Mouse (Mus musculus) embryonic facial prominence, embryonic 12.5 days (tissue): ENCODE measurements around the gene A730015C16Rik. TPM values are rescaled to one million over a fixed set of nuclear protein-coding genes. Genes with fewer than 3 reads are reported as not detected.
A peak's percentile ranks its signal among the peaks of the same experiment; 100 is the strongest.

Source experiments
- ATAC-seq: fragments of 200-750 bp; cut with Nextera tagmentation; 2 replicates; pipeline ENCODE4 v1.8.0; 2017; ENCODE audit not compliant: insufficient number of reproducible peaks, insufficient read depth, low FRiP score, low TSS enrichment
- H3K27ac ChIP-seq: fragments of 300-500 bp; sonication (generic); 2 replicates; pipeline ENCODE4 v1.5.1; 2016; ENCODE audit warnings: mild to moderate bottlenecking
- H3K27me3 ChIP-seq: fragments of 300-500 bp; sonication (generic); 2 replicates; pipeline ENCODE4 v1.6.1; 2016; ENCODE audit warnings: mild to moderate bottlenecking, moderate library complexity
- H3K36me3 ChIP-seq: fragments of 300-500 bp; sonication (generic); 2 replicates; pipeline ENCODE4 v1.6.1; 2016; ENCODE audit warnings: mild to moderate bottlenecking
- H3K4me1 ChIP-seq: fragments of 300-500 bp; sonication (generic); 2 replicates; pipeline ENCODE4 v1.6.1; 2016
- H3K4me2 ChIP-seq: fragments of 300-500 bp; sonication (generic); replicated peaks from 2 replicates; pipeline ENCODE4 v1.6.1; 2016; ENCODE audit warnings: mild to moderate bottlenecking, moderate library complexity
- H3K4me3 ChIP-seq: fragments of 300-500 bp; sonication (generic); 2 replicates; pipeline ENCODE4 v1.5.1; 2016; ENCODE audit warnings: mild to moderate bottlenecking
- H3K9ac ChIP-seq: fragments of 300-500 bp; sonication (generic); 2 replicates; pipeline ENCODE4 v1.6.1; 2016; ENCODE audit warnings: mild to moderate bottlenecking, moderate library complexity
- H3K9me3 ChIP-seq: fragments of 300-500 bp; sonication (generic); 2 replicates; pipeline ENCODE4 v1.6.1; 2016; ENCODE audit warnings: mild to moderate bottlenecking, moderate library complexity
- WGBS: fragments of 180-500 bp; shearing (Covaris S2); methylation state at CpG from one replicate; pipeline ENCODE4 v1.1.7; 2016; 5-methylcytosine and 5-hydroxymethylcytosine counted together
- polyA plus RNA-seq: library from polyadenylated mRNA; unstranded; fragments of >200 nt; fragmentation: Nextera tagmentation; extraction: Ambion mirVana; gene quantifications from 2 replicates; pipeline ENCODE4 v1.2.1, GENCODE M21; 2016

Gene A730015C16Rik
- polyA plus RNA-seq, 1 experiment from 2014 or later = 2.5 TPM

DNA sequence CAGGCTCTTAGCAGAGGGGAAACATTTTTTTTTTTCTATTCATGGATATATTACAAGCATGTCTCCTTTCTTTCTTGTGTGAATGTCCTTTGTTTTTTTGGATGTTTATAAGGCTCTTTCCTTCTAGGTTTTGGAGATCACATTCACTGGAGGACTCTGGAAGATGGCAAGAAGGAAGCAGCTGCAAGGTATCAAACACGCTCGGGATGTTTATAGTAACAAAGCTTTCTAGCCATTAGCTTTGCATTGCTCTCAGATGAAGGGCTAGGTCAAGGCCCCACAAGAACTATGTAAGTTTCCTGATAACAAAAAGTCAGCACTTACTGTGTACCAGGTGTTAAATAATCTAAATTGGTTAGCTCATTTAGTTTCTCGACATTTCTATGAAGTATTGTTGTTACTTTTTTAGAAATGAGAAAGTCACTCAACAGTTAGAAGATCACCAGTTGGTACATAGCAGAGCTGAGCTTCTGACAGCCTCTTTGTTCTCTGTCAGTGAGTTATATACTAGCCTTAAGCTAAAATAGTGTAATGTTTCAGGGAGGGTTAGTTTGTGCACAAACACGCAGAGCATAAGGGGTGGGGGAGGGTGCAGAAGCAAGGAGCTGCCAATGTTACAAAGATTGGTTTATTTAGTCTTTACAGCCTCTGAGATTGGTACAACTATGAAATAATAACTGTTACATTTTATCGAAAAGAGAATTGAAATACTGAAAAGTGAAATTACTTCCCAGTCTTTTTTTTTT is 2.4 kb downstream of the A730015C16Rik start:
- Histone ChIP-seq H3K9ac (no peak overlapping the region), H3K27ac (no peak overlapping the region), H3K9me3 (no peaks in the 10 kb centered on the region), H3K4me3 (no peak overlapping the region), H3K4me2 (no peak overlapping the region), H3K27me3 (no peaks in the 10 kb centered on the region), H3K36me3 (no peaks in the 10 kb centered on the region), H3K4me1 (peaks cover 9% of the 10 kb centered on the region)
- WGBS = 81% methylated on average over 5 of the region's 5 CpGs
- ATAC-seq = no peak

DNA sequence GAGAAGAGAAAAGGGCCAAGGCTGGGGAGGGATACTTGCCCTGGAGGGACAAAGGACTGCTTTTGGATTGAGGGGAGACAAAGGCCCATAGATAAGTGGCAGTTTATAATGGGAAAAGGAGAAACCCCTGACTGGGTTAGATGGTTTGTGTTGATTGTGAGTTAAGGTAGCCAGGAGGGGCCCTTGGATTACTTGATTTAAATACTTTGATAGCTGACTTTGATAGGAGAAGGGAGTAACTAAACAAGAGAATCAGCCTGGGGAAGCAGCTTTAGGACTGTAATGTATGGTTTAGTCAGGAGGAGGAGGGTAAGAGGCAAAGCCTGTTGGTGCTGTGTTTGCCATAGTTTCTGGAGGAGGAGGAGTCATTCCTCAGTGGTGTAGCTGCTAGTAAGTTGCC is 5.1 kb downstream of the A730015C16Rik start:
- no peak for ATAC-seq
- no peaks in the 10 kb centered on the region for H3K9me3 ChIP-seq
- H3K27ac ChIP-seq = no peak overlapping the region
- peaks cover under 1% of the 10 kb centered on the region; the same call in 1 of the 2 replicates for H3K4me1 ChIP-seq
- H3K4me3 ChIP-seq = no peak overlapping the region
- H3K4me2 ChIP-seq = no peak overlapping the region
- peaks cover 8% of the 10 kb centered on the region; the same call in 1 of the 2 replicates for H3K36me3 ChIP-seq
- H3K9ac ChIP-seq = no peak overlapping the region
- H3K27me3 ChIP-seq = no peaks in the 10 kb centered on the region

DNA sequence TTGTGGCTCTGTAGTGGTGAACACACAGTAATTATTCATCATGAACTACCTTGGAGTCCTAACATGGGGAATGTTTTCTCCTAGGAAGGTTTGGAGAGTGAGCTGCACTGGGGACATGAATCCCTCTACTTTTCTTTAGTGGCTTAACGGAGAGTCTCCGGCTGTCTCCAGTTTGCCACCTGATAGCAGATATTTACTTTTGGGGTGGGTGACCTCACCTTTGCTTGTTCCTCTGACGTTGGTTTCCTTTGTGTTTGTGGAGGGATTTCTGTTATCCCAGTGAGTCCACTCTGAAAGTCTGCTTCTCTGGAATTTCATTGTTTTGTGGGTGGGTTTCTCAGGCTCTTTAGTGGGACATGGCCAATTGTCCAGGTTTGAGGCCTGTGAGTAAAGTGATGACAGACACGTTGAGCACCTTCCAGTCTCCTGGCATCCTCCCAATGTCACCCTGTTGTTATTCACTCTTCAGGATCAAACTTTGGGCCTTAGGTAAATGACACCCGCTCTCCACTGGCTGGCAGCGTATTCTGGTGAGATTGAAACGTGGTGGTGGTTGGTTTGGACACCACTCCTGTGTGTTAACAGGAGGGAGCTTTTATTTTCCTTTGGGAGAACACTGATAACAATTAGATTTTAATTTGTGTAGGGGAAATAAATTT is 6.4 kb downstream of the A730015C16Rik start:
- ATAC-seq = no peak
- H3K36me3 ChIP-seq = peaks cover 8% of the 10 kb centered on the region; the same call in 1 of the 2 replicates
- no peaks in the 10 kb centered on the region for H3K27me3 ChIP-seq
- H3K27ac ChIP-seq = no peak overlapping the region
- no peaks in the 10 kb centered on the region for H3K4me1 ChIP-seq
- H3K9ac ChIP-seq = no peak overlapping the region
- WGBS = 88% methylated on average over 7 of the region's 7 CpGs
- no peaks in the 10 kb centered on the region for H3K9me3 ChIP-seq
- H3K4me2 ChIP-seq = no peak overlapping the region
- H3K4me3 ChIP-seq = no peak overlapping the region

DNA sequence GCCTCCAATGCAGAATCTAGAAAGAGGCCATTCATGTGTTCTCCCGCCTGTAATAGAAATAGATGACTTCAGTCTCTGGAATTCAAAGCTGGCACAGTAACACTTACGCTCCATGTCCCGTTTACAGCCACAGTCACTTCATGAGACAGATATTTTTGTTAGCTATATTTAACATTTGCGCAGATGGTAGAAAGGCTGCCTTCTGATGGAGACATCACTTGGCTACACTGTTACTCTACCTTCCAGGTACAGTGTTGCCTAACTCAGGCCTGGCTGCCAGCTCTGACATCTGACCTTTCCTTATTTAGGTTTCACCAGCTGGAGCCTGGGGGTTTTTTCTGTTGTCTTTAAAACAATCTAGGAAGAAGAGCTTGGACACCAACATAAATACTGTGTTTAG is 10.4 kb downstream of the A730015C16Rik start:
- no peaks in the 10 kb centered on the region for H3K27me3 ChIP-seq

DNA sequence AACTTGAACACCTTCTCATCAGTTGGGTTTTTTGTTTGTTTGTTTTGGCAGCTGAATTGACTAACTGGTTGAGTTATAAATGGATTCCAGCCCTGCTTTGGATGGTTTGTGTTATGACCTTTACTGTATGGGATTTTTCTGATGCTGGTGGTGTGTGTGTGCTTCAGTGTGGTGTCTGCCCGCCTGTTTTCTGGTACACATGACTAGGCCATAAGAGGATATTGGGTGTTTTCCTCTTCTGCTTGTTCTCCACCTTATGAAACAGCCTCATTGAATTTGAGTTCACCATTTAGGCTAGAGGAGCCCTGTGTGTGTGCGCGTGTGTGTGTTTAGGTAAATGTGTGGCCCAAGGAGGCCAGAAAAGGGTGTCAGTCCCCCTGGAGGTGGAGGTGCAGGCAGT is 12.9 kb downstream of the A730015C16Rik start:
- Histone ChIP-seq H3K36me3 (0 out of 2 replicates have a peak, but pooled peaks cover 4% of the 10 kb centered on the region), H3K9me3 (no peaks in the 10 kb centered on the region), H3K27me3 (no peaks in the 10 kb centered on the region), H3K4me1 (peaks cover 25% of the 10 kb centered on the region), H3K9ac (peak overlapping the region; percentile 77), H3K4me3 (peak overlapping the region; percentile 95), H3K4me2 (peak overlapping the region; percentile 63), H3K27ac (peak overlapping the region; percentile 99; the same call in 1 of the 2 replicates)
- 52% methylated on average over 3 of the region's 3 CpGs for WGBS
- ATAC-seq = no peak

More for the DNA sequence above, 10.4 kb downstream of the A730015C16Rik start:
- Histone ChIP-seq H3K9ac (no peak overlapping the region), H3K4me1 (peaks cover 16% of the 10 kb centered on the region), H3K36me3 (peaks cover 8% of the 10 kb centered on the region; the same call in 1 of the 2 replicates), H3K4me3 (no peak overlapping the region), H3K27ac (no peak overlapping the region), H3K4me2 (no peak overlapping the region), H3K9me3 (no peaks in the 10 kb centered on the region)
- 84% methylated on average over 4 of the region's 4 CpGs for WGBS
- ATAC-seq = no peak

DNA sequence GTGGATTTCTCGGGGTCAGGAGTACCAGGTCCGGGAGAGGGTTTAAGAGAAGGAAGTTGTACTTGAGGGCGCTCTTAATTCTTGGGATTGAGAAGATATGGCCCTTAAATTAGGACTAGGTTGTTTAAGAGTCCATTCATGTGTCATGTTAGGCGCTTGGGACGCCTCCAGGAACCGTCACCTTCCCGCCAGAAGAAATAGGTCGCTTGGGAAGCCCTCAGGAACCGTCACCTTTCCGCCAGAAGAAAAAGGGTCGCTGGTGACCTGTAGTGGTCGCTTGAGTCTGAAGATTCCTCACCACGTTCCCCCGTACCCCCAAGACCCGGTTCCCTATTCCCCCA is 13.5 kb downstream of the A730015C16Rik start:
- WGBS = under 1% methylated on average over 15 of the region's 15 CpGs
- H3K9ac ChIP-seq = peak overlapping the region; percentile 77
- peaks cover 25% of the 10 kb centered on the region for H3K4me1 ChIP-seq
- H3K9me3 ChIP-seq = no peaks in the 10 kb centered on the region
- peak overlapping the region; percentile 63 for H3K4me2 ChIP-seq
- peak overlapping the region; percentile 99 for H3K27ac ChIP-seq
- ATAC-seq = no peak
- peak overlapping the region; percentile 95 for H3K4me3 ChIP-seq
- H3K36me3 ChIP-seq = peaks cover 5% of the 10 kb centered on the region
- no peaks in the 10 kb centered on the region for H3K27me3 ChIP-seq

DNA sequence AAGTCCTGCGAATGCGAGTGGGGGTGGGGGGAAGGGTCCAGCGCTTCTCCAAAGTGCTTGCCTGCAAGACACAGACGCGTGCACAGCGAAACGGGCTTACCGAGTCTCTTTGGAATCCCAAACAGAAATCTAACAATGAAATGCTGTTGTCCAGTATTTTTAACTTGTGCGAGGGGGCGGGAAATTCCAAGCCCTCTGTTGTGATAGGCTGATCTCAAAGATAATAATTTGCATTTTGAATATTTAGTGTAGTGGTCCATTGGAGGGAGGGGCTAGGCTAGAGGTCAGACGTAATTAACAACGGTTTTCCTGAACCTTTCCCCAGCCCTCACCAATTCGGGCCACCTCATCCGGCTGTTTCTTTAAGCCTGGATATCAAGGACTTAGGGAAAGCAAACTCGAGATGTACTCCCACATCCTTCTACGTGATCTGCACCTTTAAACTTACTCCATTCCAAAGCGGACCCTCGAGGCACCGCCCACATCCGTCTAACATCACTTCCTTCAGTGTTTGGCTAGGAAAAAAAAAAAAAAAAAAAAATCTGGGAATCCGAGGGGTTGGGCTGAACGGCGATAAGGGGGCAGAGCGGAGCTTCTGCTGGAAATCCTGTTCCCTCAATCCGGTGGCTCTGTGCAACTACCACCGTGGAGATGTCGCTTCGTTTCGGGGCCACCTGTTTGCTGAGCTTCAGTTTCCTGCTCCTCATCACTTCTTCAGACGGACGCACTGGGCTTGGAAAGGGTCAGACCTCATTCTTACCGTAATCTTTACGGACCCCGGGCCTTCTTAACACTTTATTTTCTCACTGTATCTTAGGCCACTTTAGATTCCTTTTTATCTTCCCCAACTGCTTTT is 14.1 kb downstream of the A730015C16Rik start, which contains the start of gene Txndc12:
TSS of gene Txndc12 (plus strand) at position 487 of the 856 bp plus-strand sequence.
- peak; percentile 84 for ATAC-seq
- H3K27ac ChIP-seq = peak within 1 kb of the TSS; percentile 99
- H3K4me1 ChIP-seq = peaks cover 25% of the 10 kb centered on the region
- H3K9me3 ChIP-seq = no peaks in the 10 kb centered on the region
- no peaks in the 10 kb centered on the region for H3K27me3 ChIP-seq
- H3K9ac ChIP-seq = peak within 1 kb of the TSS; percentile 98
- H3K4me2 ChIP-seq = peak within 1 kb of the TSS; percentile 63
- under 1% methylated on average over 34 of the region's 34 CpGs for WGBS
- peak within 1 kb of the TSS; percentile 95 for H3K4me3 ChIP-seq
- peaks cover 7% of the 10 kb centered on the region for H3K36me3 ChIP-seq

DNA sequence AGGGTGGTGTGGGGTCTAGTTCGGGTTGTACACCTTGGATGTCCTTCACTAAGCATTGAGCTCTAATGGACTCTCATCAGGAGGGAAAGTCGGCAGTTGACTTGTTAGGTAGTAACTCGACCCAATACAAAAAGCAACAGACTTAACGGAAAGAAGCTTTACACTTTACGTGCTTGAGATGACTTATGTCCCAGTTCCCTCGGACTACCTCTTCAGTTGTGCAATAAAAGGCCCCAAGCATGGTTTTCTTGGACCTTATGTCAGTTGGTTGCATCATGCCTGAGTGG is 14.6 kb downstream of the A730015C16Rik start:
- H3K36me3 ChIP-seq = peaks cover 11% of the 10 kb centered on the region
- peak overlapping the region; percentile 95 for H3K4me3 ChIP-seq
- 0% methylated on average over 6 of the region's 6 CpGs for WGBS
- H3K27ac ChIP-seq = peak overlapping the region; percentile 99
- H3K9ac ChIP-seq = peak overlapping the region; percentile 98
- H3K9me3 ChIP-seq = no peaks in the 10 kb centered on the region
- H3K4me2 ChIP-seq = peak overlapping the region; percentile 63
- H3K4me1 ChIP-seq = peaks cover 25% of the 10 kb centered on the region
- H3K27me3 ChIP-seq = no peaks in the 10 kb centered on the region
- no peak; the same call in 1 of the 2 replicates for ATAC-seq

DNA sequence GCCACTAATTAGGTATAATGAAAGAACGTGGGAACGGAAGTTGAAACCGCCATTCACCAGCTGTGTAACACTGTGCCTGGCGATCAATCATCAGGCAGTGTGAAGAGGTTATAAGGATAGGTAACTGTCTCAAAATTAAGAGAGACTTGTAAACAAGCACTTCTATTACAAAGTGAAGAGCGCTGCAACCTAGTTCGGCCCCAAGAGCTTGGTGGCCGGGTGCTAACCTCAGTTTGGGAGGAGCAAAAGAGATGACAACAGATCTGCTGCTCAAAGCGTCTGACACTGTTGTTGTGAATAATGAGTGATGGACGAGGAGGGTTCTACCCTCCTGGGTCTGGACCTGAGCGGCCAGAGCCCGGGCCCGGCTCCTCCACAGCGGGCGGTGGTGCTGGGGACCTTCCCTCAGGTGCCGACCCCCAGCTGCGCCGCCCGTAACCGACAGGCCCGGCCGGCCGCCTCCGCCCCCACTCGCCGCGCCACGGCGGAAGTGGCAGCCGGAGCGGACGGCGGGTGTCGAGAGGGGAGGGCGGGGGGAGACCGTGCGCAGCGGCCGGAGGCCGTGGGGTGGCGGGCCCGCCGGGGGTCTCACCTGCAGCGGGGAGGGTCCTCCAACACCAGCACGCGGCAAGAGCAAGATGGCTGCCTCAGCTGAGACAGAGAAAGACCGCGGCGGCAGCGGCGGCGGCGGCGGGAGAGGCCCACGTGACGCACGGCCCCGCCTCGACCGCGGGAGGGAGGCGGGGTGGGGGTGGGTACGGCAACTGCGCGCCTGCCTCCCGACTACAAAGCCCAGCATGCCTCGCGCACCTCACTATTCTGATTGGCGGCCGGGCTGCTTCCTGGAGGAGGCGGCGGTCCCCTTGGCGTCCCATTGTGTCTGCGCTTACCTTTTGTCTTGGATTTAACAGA is 15.2 kb downstream of the A730015C16Rik start, which contains the start of gene Btf3l4:
TSS of gene Btf3l4 (minus strand) at position 699 of the 912 bp plus-strand sequence.
- ATAC-seq = peak; percentile 94
- WGBS = under 1% methylated on average over 59 of the region's 73 CpGs
- H3K4me1 ChIP-seq = peaks cover 25% of the 10 kb centered on the region
- H3K36me3 ChIP-seq = peaks cover 14% of the 10 kb centered on the region
- H3K4me2 ChIP-seq = peak within 1 kb of the TSS; percentile 63
- no peaks in the 10 kb centered on the region for H3K9me3 ChIP-seq
- H3K9ac ChIP-seq = peak within 1 kb of the TSS; percentile 98
- peak within 1 kb of the TSS; percentile 99 for H3K27ac ChIP-seq
- H3K4me3 ChIP-seq = peak within 1 kb of the TSS; percentile 95
- H3K27me3 ChIP-seq = no peaks in the 10 kb centered on the region

DNA sequence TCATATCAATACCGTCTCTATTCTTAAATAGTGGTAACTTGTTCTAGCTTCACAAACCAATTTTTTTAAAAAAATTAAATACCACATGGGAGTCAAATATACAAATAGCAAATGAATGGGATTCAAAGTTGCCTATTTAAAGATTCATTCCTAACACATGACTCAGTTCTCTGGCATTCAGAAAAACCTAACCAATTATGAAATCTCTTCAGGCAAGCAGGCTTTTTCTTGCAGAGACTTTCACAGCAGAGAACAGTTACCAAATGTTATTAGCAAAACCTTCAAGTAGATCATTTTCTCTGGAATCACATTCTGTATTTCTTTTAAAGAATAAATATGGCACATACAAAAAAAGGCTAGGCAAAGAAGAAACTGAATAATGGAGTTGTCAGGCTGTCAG is 17.7 kb downstream of the A730015C16Rik start:
- Histone ChIP-seq H3K27ac (no peak overlapping the region), H3K4me3 (no peak overlapping the region), H3K9me3 (no peaks in the 10 kb centered on the region), H3K4me2 (no peak overlapping the region), H3K9ac (no peak overlapping the region), H3K4me1 (peaks cover 13% of the 10 kb centered on the region), H3K27me3 (no peaks in the 10 kb centered on the region), H3K36me3 (peaks cover 32% of the 10 kb centered on the region)
- ATAC-seq = no peak
- 81% methylated on average over 1 of the region's 1 CpGs for WGBS

DNA sequence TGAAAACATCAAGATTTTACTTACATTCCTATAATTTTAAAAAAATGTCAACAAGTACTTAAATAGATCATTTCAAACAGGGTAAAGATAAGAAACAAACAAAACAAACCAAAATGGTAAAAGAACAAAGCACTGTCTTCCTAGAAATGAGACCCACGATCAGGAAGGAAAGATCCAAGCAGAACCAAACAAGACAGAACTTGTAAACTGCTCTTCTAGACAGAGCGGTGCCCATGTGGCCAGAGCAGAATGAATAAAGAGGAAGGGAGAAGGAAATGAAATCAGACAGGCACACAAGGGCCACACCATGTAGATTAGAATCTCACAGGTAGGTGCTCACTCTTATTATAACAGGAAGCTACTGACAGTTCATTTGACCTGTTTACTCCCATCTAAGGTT is 21.8 kb downstream of the A730015C16Rik start:
- 87% methylated on average over 2 of the region's 2 CpGs for WGBS
- Histone ChIP-seq H3K4me2 (no peak overlapping the region), H3K9ac (no peak overlapping the region), H3K9me3 (no peaks in the 10 kb centered on the region), H3K36me3 (peaks cover 65% of the 10 kb centered on the region), H3K27me3 (no peaks in the 10 kb centered on the region), H3K4me1 (peaks cover 2% of the 10 kb centered on the region), H3K4me3 (no peak overlapping the region), H3K27ac (no peak overlapping the region)
- no peak for ATAC-seq
